Mouse (Mus musculus) liver, embryonic 14.5 days (tissue): ENCODE results near the gene Pramef20.
"Not testable (repeated sequence)": the region's sequence is repeated elsewhere in the genome, so short reads cannot be mapped to it uniquely, and the experiment has no call there.

ENCODE experiments used
- CTCF ChIP-seq: IDR thresholded peaks from 2 replicates; pipeline ENCODE4 v1.5.1; 2016; ENCODE audit warnings: antibody characterized with exemption, low read depth, control low read depth
- EP300 ChIP-seq: IDR thresholded peaks from 2 replicates; pipeline ENCODE4 v1.6.1; 2016; ENCODE audit warnings: antibody characterized with exemption, low read depth

- TF ChIP-seq CTCF, EP300: not testable (repeated sequence)
Measured at GRCm38 (mm10) chr4:144329949-144330348, 47.8 kb downstream of the Pramef20 start, which contains the start of gene Gm13128.
